Mouse (Mus musculus) hindbrain, embryonic 14.5 days (tissue): ENCODE measurements at regions not wholly inside any gene's neighbourhood (a gene's known extent, or its start where the extent isn't known, plus 50 kb on each side); places are given as distances from the start of the nearest gene placed in this dataset.

Experiments used
- ATAC-seq: fragments of 200-750 bp; cut with Nextera tagmentation; 2 replicates; pipeline ENCODE4 v1.8.0; 2017; ENCODE audit warnings: moderate number of reproducible peaks, mild to moderate bottlenecking, moderate TSS enrichment, moderate library complexity; ENCODE audit not compliant: low FRiP score
- DNase-seq: peaks from one replicate; pipeline ENCODE4 v3.0.0-alpha.2; 2015; ENCODE audit warnings: low spot score
- H3K27ac ChIP-seq: fragments of 300-500 bp; sonication (generic); 2 replicates; pipeline ENCODE4 v1.5.1; 2014; ENCODE audit warnings: mild to moderate bottlenecking, moderate library complexity
- H3K27me3 ChIP-seq: fragments of 300-500 bp; sonication (generic); 2 replicates; pipeline ENCODE4 v1.6.1; 2014; ENCODE audit warnings: mild to moderate bottlenecking, low read length, mixed read lengths; ENCODE audit not compliant: control insufficient read depth, insufficient read depth
- H3K36me3 ChIP-seq: fragments of 300-500 bp; sonication (generic); replicated peaks from 2 replicates; pipeline ENCODE4 v1.6.1; 2014; ENCODE audit not compliant: control insufficient read depth, insufficient read depth
- H3K4me1 ChIP-seq: fragments of 300-500 bp; sonication (generic); replicated peaks from 2 replicates; pipeline ENCODE4 v1.6.1; 2014; ENCODE audit warnings: antibody characterized with exemption, low read length, mixed read lengths; ENCODE audit not compliant: control insufficient read depth, insufficient read depth
- H3K4me2 ChIP-seq: fragments of 300-500 bp; sonication (generic); replicated peaks from 2 replicates; pipeline ENCODE4 v1.6.1; 2014; ENCODE audit warnings: mild to moderate bottlenecking, moderate library complexity
- H3K4me3 ChIP-seq: fragments of 300-500 bp; sonication (generic); replicated peaks from 2 replicates; pipeline ENCODE4 v1.5.1; 2014; ENCODE audit warnings: mild to moderate bottlenecking, low read length
- H3K9ac ChIP-seq: fragments of 300-500 bp; sonication (generic); 2 replicates; pipeline ENCODE4 v1.6.1; 2014
- H3K9me3 ChIP-seq: fragments of 300-500 bp; sonication (generic); 2 replicates; pipeline ENCODE4 v1.6.1; 2016; ENCODE audit warnings: low read length; ENCODE audit not compliant: control insufficient read depth
- WGBS: fragments of 180-500 bp; shearing (Covaris S2); extraction: QIAGEN DNeasy Blood & Tissue Kit; methylation state at CpG from one replicate; pipeline ENCODE4 v1.1.7; 2014; 5-methylcytosine and 5-hydroxymethylcytosine counted together

- Histone ChIP-seq H3K27ac (no peak overlapping the region), H3K4me1 (no peaks in the 10 kb centered on the region), H3K36me3 (no peaks in the 10 kb centered on the region), H3K27me3 (no peaks in the 10 kb centered on the region), H3K9ac (no peak overlapping the region), H3K4me2 (no peak overlapping the region), H3K4me3 (no peak overlapping the region), H3K9me3 (no peaks in the 10 kb centered on the region)
- ATAC-seq (no peak), DNase-seq (peak; percentile 67)
- 35% methylated on average over 5 of the region's 5 CpGs for WGBS
Observed at GRCm38 (mm10) chr16:12359116-12359515, 375.2 kb downstream of the Shisa9 start.

- H3K4me1 ChIP-seq, result no peaks in the 10 kb centered on the region
- no peak overlapping the region for H3K4me3 ChIP-seq
- no peak overlapping the region for H3K4me2 ChIP-seq
- ATAC-seq (no peak), DNase-seq (no peak)
- H3K9ac ChIP-seq, result no peak overlapping the region
- WGBS, result 84% methylated on average over 4 of the region's 4 CpGs
- H3K27me3 ChIP-seq, result no peaks in the 10 kb centered on the region
- H3K9me3 ChIP-seq, result no peaks in the 10 kb centered on the region
- H3K27ac ChIP-seq, result no peak overlapping the region
- no peaks in the 10 kb centered on the region for H3K36me3 ChIP-seq
Observed at GRCm38 (mm10) chr16:12389545-12389944, 405.6 kb downstream of the Shisa9 start.

GRCm38 (mm10) chr16:12435697-12436221 lies 451.8 kb downstream of the Shisa9 start:
- no peaks in the 10 kb centered on the region for H3K36me3 ChIP-seq
- H3K9ac ChIP-seq, result no peak overlapping the region
- no peaks in the 10 kb centered on the region for H3K4me1 ChIP-seq
- 72% methylated on average over 4 of the region's 4 CpGs for WGBS
- ATAC-seq (no peak), DNase-seq (no peak)
- no peak overlapping the region for H3K4me3 ChIP-seq
- no peaks in the 10 kb centered on the region for H3K27me3 ChIP-seq
- no peaks in the 10 kb centered on the region for H3K9me3 ChIP-seq
- no peak overlapping the region for H3K27ac ChIP-seq
- H3K4me2 ChIP-seq, result no peak overlapping the region

GRCm38 (mm10) chr16:12438622-12439021 lies 454.7 kb downstream of the Shisa9 start:
- H3K36me3 ChIP-seq, result no peaks in the 10 kb centered on the region
- no peak for DNase-seq
- H3K9ac ChIP-seq, result no peak overlapping the region
- no peaks in the 10 kb centered on the region for H3K9me3 ChIP-seq
- H3K4me3 ChIP-seq, result no peak overlapping the region
- H3K27me3 ChIP-seq, result no peaks in the 10 kb centered on the region
- H3K4me2 ChIP-seq, result no peak overlapping the region
- 94% methylated on average over 3 of the region's 3 CpGs for WGBS
- ATAC-seq, result no peak
- H3K27ac ChIP-seq, result no peak overlapping the region
- H3K4me1 ChIP-seq, result no peaks in the 10 kb centered on the region

- ATAC-seq (no peak), DNase-seq (no peak)
- Histone ChIP-seq H3K4me1 (no peaks in the 10 kb centered on the region), H3K27ac (no peak overlapping the region), H3K27me3 (no peaks in the 10 kb centered on the region), H3K9ac (no peak overlapping the region), H3K9me3 (no peaks in the 10 kb centered on the region), H3K4me3 (no peak overlapping the region), H3K36me3 (no peaks in the 10 kb centered on the region), H3K4me2 (no peak overlapping the region)
- WGBS, result 82% methylated on average over 4 of the region's 4 CpGs
Observed at GRCm38 (mm10) chr16:12454791-12455190, 470.9 kb downstream of the Shisa9 start.
